Mouse (Mus musculus): ENCODE data around the gene Nadk. TPM values are rescaled to one million over a fixed set of nuclear protein-coding genes. Genes with fewer than 3 reads are reported as not detected.

Gene Nadk
- polyA plus RNA-seq, 1 experiment from 2014 or later, result 52.5 TPM

Other genes with a start within 250 kb of the Nadk start
- gene Prkcz, start 201.0 kb upstream of the Nadk start, polyA plus RNA-seq (2016; fragmentation: Nextera tagmentation; extraction: Ambion mirVana), result 6.9 and 8.3 TPM in 2 replicates
- not detected in 2 replicates for gene Gabrd, start 164.3 kb upstream of the Nadk start, polyA plus RNA-seq (2016; fragmentation: Nextera tagmentation; extraction: Ambion mirVana)
- 0.87 and 1.3 TPM in 2 replicates for gene Cfap74, start 153.2 kb upstream of the Nadk start, polyA plus RNA-seq (2016; fragmentation: Nextera tagmentation; extraction: Ambion mirVana)
- not detected in 2 replicates for gene Tmem52, start 93.3 kb upstream of the Nadk start, polyA plus RNA-seq (2016; fragmentation: Nextera tagmentation; extraction: Ambion mirVana)
- 394 and 400 TPM in 2 replicates for gene Gnb1, start 71.0 kb upstream of the Nadk start, polyA plus RNA-seq (2016; fragmentation: Nextera tagmentation; extraction: Ambion mirVana)
- 8.9 and 9.1 TPM in 2 replicates for gene Slc35e2, start 39.0 kb downstream of the Nadk start, polyA plus RNA-seq (2016; fragmentation: Nextera tagmentation; extraction: Ambion mirVana)
- gene Cdk11b, start 62.5 kb downstream of the Nadk start, polyA plus RNA-seq (2016; fragmentation: Nextera tagmentation; extraction: Ambion mirVana), result 51.8 and 52.3 TPM in 2 replicates
- not detected in 2 replicates for gene Gm10563, start 83.0 kb downstream of the Nadk start, polyA plus RNA-seq (2016; fragmentation: Nextera tagmentation; extraction: Ambion mirVana)
- gene Mmp23, start 91.0 kb downstream of the Nadk start, polyA plus RNA-seq (2016; fragmentation: Nextera tagmentation; extraction: Ambion mirVana), result 72.0 and 75.7 TPM in 2 replicates
- 21.7 and 22.4 TPM in 2 replicates for gene Mib2, start 106.8 kb downstream of the Nadk start, polyA plus RNA-seq (2016; fragmentation: Nextera tagmentation; extraction: Ambion mirVana)
- gene Fndc10, start 132.0 kb downstream of the Nadk start, polyA plus RNA-seq (2016; fragmentation: Nextera tagmentation; extraction: Ambion mirVana), result 5.2 and 5.5 TPM in 2 replicates
- gene Ssu72, start 142.4 kb downstream of the Nadk start, polyA plus RNA-seq (2016; fragmentation: Nextera tagmentation; extraction: Ambion mirVana), result 111 and 116 TPM in 2 replicates
- gene Tmem240, start 172.4 kb downstream of the Nadk start, polyA plus RNA-seq (2016; fragmentation: Nextera tagmentation; extraction: Ambion mirVana), result 0.63 and 0.67 TPM in 2 replicates
- gene Atad3a, start 198.7 kb downstream of the Nadk start, polyA plus RNA-seq (2016; fragmentation: Nextera tagmentation; extraction: Ambion mirVana), result 102 and 104 TPM in 2 replicates
- 1.7 TPM in 2 replicates for gene Vwa1, start 212.3 kb downstream of the Nadk start, polyA plus RNA-seq (2016; fragmentation: Nextera tagmentation; extraction: Ambion mirVana)
- 7.0 and 7.2 TPM in 2 replicates for gene Tmem88b, start 223.5 kb downstream of the Nadk start, polyA plus RNA-seq (2016; fragmentation: Nextera tagmentation; extraction: Ambion mirVana)
- not detected in 2 replicates for gene Ankrd65, start 228.1 kb downstream of the Nadk start, polyA plus RNA-seq (2016; fragmentation: Nextera tagmentation; extraction: Ambion mirVana)
- gene Mrpl20, start 240.5 kb downstream of the Nadk start, polyA plus RNA-seq (2016; fragmentation: Nextera tagmentation; extraction: Ambion mirVana), result 137 and 151 TPM in 2 replicates

Measured in heart, embryonic 12.5 days (tissue).